Mouse (Mus musculus): ENCODE results near the gene Polr2e.
"Not testable (repeated sequence)": the region's sequence is repeated elsewhere in the genome, so short reads cannot be mapped to it uniquely, and the experiment has no call there.

Gene Polr2e

DNA sequence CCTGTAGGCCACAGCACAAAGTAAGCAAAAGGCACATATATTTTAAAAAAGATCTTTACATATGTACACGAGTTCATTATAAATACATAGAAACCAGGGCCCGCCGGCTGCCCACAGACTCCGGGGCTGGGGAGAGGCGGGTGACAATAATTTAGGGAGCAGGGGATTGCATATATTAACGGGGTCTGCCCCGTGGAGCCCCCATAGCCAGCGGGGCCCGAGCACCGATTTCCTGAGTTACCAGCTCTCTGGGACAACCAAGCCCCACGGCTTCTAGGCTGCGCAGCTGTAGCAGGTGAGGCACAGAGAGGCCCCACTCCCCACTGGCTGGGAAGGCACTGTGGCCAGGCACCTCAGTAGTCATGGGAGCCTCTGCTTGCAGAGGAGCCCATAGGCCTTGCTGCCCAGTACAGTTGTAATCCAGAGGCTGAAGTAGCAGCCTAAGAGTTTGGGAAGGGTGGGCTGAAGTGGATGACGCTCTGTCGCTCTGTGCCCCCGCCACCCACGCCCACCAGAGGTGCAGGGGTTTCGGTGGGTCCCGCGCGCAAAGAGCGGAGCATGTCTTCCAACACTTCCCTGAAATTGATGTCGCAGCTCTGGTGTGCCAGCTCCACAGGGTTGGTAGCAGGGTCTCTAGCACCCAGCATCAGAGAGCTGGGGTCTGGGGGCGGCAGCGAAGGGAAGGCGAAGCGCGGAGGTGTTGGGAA, 17.5 kb upstream of the Polr2e start:
- DNase-seq = no peak

DNA sequence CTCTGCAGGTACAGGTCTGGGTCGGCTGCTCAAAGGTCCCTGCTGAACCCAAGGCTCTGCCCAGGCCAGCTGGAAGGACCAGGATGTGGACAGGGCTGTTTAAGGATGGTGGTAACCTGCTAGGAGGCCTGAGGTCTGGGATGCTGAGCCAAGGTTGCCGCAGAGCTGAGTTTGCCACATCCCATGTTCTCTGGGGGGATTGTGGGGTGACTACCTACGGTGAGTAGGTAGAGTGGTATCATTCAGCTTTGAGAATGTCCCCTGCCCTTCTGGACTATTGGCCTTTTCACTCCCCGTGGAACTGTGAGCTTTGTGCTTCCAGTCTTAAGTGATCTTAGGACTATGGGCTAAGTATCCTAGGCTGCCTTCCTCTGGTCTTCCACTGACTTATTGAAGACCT, 16.9 kb upstream of the Polr2e start:
- DNase-seq = no peak

DNA sequence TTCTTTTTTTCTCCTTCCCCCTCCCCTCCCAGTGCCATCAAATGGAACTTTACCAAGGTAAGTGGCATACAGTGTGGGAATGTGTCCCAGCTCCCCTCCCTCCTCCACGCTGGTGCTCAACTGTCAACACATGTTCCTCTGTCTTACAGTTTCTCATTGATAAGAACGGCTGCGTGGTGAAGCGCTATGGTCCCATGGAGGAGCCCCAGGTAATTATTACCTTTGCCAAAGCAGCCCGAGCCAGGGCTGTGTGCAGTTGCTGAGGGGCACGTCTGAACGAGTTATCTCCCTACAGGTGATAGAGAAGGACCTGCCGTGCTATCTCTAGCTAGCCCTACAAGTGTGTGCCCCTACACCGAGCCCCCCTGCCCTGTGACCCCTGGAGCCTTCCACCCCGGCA, 16.3 kb upstream of the Polr2e start:
- DNase-seq = no peak

DNA sequence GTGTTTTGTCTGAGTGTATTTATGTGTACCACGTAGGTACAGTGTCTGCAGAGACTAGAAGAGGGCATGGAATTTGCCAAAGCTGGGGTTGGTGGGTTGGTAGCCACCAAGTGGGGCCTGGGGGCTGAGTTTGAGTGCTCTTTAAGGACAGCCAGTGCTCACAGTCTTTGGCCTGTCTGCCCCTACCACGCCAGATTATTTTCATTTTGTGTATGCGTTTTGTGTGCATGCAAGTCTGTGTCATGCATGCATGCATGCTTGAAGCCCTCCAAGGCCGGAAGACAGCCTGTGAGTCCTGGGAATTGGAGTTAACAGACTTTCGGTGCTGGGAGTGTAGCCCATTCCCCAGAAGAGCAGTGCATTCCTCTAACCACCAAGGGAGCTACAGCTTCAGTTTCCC, 15.8 kb upstream of the Polr2e start:
- no peak for DNase-seq

DNA sequence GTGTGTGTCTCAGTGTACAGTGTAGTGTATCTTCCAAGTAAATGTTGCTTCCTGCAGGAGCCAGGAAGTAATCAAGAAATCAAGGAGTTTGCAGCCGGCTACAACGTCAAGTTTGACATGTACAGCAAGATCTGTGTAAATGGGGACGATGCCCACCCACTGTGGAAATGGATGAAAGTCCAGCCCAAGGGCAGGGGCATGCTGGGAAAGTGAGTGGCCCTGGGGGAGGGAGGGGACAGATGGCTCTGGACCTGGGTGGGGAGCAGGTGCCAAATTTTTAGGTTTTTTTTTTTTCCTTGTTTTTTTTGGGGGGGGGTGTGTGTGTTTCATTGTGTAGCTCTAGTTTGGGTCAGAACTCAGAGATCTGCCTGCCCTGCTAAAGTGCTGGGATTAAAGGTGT, 15.3 kb upstream of the Polr2e start:
- DNase-seq = not testable (repeated sequence)

DNA sequence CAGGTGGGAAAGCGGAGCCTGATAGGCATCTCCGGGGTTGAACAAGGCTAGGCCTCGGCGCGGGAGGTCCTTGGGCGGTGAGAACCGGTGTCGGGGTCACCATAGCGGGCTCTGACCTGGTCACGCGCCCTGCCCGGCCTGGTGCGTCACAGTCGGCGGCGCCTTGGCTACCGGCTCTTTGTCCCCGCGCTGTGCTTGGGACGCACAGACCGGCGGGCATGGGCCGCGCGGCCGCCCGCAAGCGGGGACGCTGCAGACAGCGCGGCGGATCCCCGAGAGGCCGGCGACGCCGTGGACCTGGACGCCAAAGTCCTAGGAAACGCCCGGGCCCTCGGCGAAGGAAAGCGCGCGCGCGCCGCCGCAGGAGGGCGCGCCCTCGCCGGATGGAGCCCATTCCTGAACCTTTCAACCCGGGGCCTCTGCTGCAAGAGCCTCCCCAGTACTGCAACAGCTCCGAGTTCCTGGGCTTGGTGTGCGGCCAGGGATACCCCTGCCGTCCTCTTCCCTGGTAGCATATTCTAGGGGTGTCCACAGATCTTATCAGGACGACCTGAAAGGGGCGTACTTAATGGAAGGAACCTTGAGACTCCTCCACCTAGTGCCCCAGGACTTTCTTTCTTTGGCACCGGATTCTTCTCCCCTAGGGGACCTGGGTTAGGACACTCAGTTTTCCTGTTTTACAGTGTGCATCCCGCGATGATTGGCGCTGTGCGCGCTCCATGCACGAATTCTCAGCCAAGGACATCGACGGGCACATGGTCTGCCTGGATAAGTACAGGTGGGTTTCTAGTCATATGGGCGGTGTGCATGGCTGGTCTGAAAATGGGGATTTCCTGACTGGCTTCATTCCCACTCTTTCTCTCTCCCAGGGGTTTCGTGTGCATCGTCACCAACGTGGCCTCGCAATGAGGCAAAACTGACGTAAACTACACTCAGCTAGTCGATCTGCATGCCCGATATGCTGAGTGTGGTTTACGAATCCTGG, 14.5 kb upstream of the Polr2e start:
- peak; percentile 28 for DNase-seq

DNA sequence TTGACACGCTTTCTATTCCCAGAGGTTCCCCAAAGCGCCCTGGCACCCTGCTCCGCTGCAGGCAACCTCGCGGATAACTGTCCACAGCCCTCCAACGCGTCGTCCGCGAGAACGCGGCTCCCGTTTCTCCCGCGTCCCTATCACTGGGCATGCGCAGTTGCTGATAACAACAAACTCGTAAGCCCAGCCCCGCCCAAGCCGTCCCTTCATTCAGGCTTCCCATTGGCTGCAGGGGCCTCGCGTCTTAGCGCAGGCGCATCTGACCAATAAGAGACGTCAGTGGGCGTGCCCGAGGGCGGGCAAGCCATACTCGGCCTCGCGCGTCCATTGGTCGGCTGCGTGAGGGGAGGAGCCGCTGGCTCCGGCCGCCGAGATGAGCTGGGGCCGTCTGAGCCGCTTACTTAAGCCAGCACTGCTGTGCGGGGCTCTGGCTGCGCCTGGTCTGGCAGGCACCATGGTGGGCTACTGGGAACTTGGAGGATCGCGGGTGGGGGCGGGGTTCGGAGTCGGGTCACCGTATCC, 13.7 kb upstream of the Polr2e start:
- peak; percentile 100 for DNase-seq

DNA sequence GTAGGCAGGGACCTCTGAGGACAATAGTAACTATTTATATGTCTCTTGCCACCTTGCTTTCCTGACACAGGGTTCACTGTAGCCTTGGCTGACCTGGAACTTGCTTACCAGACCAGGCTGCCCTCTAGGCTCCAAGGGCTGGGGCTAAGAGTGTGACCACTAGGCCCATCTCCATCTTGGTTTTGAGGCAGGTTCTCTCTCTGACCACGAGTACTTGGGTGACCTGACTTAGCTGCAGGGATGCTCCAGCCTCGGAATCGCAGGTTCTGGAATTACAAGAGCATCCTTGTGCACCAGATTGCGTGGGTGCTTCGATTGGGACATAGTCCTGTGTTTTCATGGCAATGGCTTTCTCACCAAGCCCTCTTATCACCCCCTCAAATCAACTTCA, 12.8 kb upstream of the Polr2e start:
- DNase-seq = no peak

DNA sequence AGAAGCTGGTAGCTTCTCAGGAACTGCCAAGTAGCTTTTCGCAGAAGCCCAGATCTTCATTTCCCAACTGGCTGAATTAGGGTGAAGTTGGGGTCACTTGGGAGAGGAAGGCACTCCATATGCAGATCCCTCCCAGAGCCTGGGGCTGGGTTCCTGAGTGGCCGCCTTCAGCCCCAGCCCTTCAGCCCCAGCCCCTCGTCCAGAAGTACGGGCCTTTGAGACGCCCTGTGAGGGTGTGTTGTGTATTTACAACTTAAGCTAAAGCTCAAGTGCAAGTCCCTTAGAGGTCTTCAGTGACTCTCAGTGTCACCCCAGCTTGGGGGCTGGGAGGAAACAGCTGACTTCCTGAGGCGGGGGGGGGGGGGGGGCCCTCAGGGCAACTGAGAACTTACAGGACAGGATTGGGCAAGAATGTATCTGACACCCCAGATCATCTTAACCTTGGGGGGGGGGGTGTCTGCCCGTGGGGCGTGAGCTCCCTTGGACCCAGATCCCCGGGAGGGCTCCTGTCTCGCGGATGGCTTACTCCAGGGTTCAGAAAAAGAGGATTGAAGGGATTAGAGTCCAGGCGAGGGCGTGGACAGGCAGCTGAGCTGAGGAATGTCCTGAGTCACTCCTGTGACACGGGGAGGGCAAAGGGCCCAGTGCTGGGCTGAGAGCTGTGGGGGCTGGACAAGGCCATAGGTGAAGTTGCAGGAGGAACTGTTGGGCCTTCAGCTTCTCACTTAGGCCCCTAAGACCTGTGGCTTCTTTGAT, 12.2 kb upstream of the Polr2e start:
- no peak for DNase-seq

DNA sequence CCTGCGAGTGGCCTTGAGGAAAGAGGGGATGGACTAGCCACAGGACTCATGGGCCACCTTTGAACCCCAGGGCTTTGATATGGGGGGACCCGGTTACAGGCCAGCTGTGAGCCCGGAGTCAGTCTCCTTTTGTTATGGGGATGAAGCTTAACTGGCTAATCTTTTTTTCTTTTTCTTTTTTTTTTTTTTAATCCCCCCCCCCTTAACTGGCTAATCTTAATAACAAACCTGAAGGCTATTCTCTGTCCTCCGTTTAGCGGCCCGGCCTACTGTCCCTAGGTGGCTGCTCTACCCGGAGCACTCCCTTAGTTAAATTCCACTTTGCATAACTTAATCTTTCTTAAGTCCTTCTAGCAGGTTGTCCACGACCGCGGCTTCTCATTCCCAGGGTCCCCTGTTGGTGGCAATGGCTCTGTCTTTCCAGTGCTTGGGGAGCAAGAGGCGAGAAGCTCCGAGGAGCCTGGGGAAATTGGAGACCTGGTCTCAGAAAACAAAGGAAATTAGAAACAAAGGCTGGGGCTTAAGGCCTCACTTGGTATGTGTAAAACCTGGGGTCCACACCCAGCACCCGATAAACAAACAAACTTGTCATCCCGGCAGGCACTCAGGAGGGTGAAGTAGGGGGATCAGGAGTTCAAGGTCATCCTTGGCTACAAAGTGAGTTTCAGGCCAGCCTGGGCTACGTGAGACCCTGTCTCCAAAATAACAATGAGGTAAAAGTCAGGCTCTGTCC, 11.5 kb upstream of the Polr2e start:
- DNase-seq = no peak

DNA sequence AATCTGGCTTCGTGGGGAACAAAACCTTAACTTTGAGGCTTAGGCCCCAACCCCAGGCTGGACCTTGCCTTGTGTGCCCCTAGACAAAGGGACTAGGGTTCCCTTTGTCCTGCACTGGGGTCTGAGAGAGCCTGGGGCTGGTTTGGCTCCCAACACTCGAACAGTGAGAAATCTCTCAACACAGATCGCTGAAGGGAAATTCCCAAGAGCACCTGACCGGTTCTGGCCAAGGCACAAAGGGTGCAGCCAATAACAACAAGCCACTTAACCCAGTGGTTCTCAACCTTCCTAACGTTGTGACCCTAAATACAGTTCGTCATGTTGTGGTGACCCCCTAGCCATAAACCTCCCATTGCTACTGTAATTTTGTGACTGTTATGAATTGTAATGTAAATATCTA, 10.6 kb upstream of the Polr2e start:
- DNase-seq = no peak

DNA sequence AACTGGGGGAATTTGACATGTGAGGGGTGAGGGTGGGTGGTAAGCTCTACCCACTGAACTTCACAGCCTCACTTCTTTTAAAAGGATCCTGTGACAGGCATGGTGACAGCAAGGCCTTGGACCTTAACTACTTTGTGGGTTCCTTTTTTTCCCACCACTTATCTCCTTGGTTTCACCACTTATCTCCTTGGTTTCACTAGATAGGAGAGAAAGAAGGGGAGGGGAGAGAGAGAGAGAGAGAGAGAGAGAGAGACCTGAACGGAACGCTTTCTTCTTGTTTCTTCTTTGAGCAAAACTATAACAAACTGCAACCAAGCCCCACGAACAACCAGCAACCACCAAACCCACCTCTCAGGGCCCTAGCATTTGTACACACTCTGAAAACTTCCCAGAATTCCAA, 9.2 kb upstream of the Polr2e start:
- no peak for DNase-seq

DNA sequence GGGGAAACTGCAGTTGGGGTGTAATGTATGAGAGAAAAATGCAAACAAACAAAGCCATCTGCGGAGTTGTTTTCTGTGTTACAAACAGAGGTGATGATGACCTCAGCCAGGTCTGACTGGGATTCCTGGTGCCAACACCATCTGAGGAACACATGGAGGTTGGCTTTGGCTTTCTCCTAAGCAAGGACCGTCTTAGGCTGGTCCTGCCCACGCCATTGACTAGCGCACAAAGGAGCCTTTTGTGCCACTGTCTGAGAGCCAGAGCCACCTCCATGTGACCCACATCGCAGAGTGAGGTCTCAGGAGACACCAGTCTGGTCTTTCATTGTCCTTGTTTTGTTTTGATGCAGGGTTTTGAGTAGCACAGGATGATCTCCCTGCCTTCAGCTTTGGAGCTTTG, 8.8 kb upstream of the Polr2e start:
- DNase-seq = no peak

DNA sequence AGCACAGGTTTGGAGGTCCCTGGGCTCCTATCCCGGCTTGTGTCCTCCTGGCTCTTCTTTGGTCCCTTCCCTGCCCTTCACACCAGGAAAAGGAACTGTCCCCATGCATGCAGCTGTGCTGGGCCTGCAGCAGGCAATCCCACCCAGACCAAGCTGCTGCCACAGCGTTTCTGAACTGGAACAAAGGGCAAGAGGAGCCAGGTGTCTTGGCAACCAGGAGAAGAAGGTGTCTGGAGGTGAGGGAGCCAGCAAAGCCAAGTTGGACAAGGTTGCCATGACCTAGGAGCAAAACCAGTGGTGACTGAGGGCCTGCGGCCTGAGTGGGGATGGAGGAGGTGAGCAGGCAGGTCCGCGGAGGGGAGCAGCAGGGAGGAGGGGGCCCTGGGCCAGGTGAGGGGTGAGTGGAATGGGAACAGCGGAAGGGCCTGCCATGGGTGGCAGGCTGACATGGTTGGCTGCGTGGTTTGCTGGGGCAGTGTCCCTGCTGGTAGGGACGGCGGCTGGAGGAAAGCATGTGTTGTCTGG, 7.5 kb upstream of the Polr2e start, which contains the start of gene Gpx4:
TSS of gene Gpx4 (plus strand) at position 126 of the 525 bp plus-strand sequence.
- no peak for DNase-seq

DNA sequence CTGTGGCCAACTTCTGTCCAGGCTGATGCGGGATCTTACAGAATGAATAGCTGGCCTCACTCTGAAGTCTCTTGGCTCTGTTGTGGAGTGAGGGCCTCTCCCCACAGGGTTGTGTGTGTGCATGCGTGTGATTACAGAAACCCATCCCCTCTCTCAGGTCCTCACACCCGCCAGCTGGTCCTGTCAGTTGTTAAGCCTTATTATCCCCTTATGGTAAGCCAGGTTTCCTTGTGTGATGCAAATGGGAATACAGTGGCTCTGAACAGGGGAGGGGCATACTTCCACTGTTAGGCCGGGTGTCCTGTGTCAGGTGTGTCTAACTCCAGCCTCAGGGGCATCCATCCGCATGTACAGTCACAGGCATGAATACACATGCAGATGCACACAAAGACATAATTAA, 6.2 kb upstream of the Polr2e start:
- no peak for DNase-seq

DNA sequence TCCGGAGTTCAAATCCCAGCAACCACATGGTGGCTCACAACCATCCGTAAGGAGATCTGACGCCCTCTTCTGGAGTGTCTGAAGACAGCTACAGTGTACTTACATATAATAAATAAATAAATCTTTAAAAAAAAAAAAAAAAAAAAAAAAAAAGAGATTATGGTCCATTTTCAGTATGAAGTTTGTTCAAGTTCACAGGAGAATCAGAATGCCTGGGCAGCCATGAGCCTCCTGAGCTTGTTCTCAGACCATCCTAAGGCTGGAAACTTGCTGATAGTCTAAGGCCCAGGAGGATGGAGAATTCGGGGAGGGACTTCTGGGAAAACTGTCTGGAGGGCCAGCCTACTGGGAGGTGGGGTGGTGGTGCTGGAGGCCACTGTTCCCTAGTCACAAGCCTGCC, 5.8 kb upstream of the Polr2e start:
- not testable (repeated sequence) for DNase-seq

DNA sequence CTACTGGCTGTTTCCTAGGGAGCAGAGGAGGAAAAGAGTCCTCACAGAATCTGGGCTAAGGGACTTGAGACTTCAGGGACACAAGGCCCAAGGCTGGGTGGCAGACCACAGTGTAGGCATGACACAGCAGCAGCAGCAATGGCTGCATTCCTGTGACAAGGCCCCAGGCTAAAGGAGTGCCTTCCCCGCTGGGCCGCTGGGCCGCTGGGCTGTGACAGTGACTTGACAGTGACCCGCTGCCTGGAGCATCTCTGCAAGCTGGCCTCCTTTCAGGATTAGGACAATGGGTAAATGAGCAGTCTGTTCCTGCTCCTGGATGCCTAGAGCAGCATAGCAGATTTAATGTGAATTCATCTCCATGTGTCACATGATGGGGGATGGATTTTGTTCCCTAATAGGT, 4.5 kb upstream of the Polr2e start:
- DNase-seq = no peak

DNA sequence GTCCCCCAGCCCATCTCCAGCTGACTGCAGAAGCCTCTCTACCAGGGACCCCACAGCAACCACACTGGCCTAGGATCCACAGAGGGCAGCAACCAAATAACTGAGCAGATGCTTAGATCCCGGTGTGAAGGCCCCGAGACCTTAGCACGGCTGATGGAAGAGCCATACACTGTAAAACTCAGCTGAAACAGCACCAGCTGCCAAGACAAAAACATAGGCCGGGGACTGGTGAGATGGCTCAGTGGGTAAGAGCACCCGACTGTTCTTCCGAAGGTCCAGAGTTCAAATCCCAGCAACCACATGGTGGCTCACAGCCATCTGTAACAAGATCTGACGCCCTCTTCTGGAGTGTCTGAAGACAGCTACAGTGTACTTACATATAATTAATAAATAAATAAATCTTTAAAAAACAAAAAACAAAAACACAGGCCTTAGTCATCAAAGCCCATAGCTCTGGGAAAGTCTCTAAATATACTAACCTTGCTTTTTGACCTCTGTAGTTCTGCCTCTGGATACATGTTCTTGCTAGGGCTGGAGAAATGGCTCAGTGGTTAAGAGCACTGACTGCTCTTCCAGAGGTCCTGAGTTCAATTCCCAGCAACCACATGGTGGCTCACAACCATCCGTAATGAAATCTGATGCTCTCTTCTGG, 1.9 kb upstream of the Polr2e start:
- DNase-seq = not testable (repeated sequence)

DNA sequence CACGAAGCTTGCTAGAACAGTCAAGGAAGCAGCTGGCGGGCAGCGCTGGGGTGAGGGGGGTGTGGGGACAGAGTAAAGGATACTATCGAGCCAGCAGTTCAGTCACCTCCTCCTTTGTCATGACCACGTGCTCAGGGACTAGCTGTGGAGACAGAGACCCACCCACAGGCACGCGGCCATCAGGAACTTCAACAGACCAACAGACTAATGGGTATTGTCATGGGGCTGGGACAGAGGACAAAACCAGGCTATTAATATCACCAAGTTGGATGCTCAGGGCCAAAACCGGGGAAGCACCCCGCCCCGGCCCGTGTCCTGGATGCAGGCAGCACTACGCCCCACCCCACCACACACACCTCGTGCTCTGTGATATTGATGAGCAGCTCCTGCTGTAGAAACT, 2.8 kb downstream of the Polr2e start:
- DNase-seq = no peak

DNA sequence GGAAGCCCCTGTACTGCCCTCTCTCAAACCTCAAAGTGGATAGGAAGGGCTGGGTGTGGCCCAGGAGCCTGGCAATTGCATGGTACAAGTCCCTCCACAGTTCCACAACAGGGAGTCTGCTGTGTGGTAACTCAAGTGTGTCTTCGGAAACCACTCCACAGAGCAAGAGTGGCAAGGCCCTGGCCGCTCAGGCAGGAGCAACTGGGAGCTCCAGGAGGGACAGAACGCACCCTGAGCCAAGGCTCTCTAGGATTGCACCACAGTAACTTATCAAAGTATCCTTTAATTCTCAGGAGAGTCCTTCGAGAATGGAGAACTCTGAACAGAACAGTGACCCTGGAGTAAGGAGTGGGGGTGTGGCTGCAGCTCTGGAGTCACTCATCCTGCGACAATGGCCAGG, 3.9 kb downstream of the Polr2e start:
- DNase-seq = no peak

DNA sequence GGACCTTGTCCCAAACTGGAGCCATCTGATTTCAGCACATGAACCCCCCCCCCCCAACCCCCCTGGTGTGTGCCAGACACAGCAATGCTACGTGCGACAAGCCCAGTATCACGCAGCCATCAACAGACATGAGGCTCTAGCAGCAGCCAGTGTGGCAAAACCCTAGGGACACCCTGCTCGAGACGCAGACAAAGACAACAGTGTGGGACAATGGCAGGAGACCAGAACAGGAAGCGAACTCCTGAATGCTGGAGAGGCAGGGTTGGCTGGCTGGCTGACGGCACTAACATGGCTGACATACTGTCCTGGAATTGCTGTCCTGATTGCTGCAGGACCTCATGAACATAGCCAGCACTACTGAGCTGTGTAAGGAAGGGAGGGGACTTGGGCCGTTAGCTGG, 4.4 kb downstream of the Polr2e start:
- DNase-seq = no peak

Measured in right cerebral cortex, postnatal 25 days (tissue).